Mouse (Mus musculus) forebrain, postnatal 0 days (tissue): Measurements from ENCODE around the gene Grid2. TPM values are rescaled to one million over a fixed set of nuclear protein-coding genes. Genes with fewer than 3 reads are reported as not detected.

Source experiments
- ATAC-seq: fragments of 200-750 bp; cut with Nextera tagmentation; 2 replicates; pipeline ENCODE4 v1.8.0; 2017; ENCODE audit warnings: mild to moderate bottlenecking, moderate library complexity
- DNase-seq: peaks from one replicate; pipeline ENCODE4 v3.0.0-alpha.2; 2015
- H3K27ac ChIP-seq: fragments of 300-500 bp; sonication (generic); 2 replicates; pipeline ENCODE4 v1.5.1; 2014; ENCODE audit warnings: low read depth, mild to moderate bottlenecking, antibody characterized with exemption, low read length, moderate library complexity, mixed read lengths
- H3K27me3 ChIP-seq: fragments of 300-500 bp; sonication (generic); 2 replicates; pipeline ENCODE4 v1.6.1; 2014; ENCODE audit warnings: mild to moderate bottlenecking, low read length, mixed read lengths; ENCODE audit not compliant: insufficient read depth
- H3K36me3 ChIP-seq: fragments of 300-500 bp; sonication (generic); 2 replicates; pipeline ENCODE4 v1.6.1; 2014; ENCODE audit warnings: mild to moderate bottlenecking, moderate library complexity; ENCODE audit not compliant: insufficient read depth
- H3K4me1 ChIP-seq: fragments of 300-500 bp; sonication (generic); 2 replicates; pipeline ENCODE4 v1.6.1; 2014; ENCODE audit warnings: antibody characterized with exemption; ENCODE audit not compliant: insufficient read depth
- H3K4me2 ChIP-seq: fragments of 300-500 bp; sonication (generic); 2 replicates; pipeline ENCODE4 v1.6.1; 2014; ENCODE audit warnings: low read depth, mild to moderate bottlenecking, moderate library complexity
- H3K4me3 ChIP-seq: fragments of 300-500 bp; sonication (generic); 2 replicates; pipeline ENCODE4 v1.5.1; 2014; ENCODE audit warnings: low read depth, low read length, mixed read lengths
- H3K9ac ChIP-seq: fragments of 300-500 bp; sonication (generic); 2 replicates; pipeline ENCODE4 v1.6.1; 2014; ENCODE audit warnings: mild to moderate bottlenecking
- H3K9me3 ChIP-seq: fragments of 300-500 bp; sonication (generic); 2 replicates; pipeline ENCODE4 v1.6.1; 2016; ENCODE audit warnings: low read length
- CTCF ChIP-seq: sonication (generic); IDR thresholded peaks from 2 replicates; pipeline ENCODE4 v1.5.1; 2016; ENCODE audit warnings: antibody characterized with exemption, control low read depth, low read depth
- WGBS: fragments of 180-500 bp; shearing (Covaris S2); extraction: QIAGEN DNeasy Blood & Tissue Kit; methylation state at CpG from one replicate; pipeline ENCODE4 v1.1.7; 2014; 5-methylcytosine and 5-hydroxymethylcytosine counted together
- polyA plus RNA-seq: library from polyadenylated mRNA; unstranded; fragments of >200 nt; fragmentation: Nextera tagmentation; extraction: Ambion mirVana; gene quantifications from 2 replicates; pipeline ENCODE4 v1.2.1, GENCODE M21; 2015
- total RNA-seq: library from RNA; depleted of rRNA; stranded (reverse); fragments of >200 nt; gene quantifications from 2 replicates; pipeline ENCODE4 v1.2.3, GENCODE M21; 2014

The Grid2 gene
- total and polyA plus RNA-seq, 2 experiments from 2014 or later = 6.2 to 28.9 TPM

GRCm38 (mm10) chr6:64650765-64651164 is 1395.1 kb downstream of the Grid2 start:
- H3K4me1 ChIP-seq = no peaks in the 10 kb centered on the region
- H3K9me3 ChIP-seq = no peaks in the 10 kb centered on the region
- ATAC-seq = no peak

DNA sequence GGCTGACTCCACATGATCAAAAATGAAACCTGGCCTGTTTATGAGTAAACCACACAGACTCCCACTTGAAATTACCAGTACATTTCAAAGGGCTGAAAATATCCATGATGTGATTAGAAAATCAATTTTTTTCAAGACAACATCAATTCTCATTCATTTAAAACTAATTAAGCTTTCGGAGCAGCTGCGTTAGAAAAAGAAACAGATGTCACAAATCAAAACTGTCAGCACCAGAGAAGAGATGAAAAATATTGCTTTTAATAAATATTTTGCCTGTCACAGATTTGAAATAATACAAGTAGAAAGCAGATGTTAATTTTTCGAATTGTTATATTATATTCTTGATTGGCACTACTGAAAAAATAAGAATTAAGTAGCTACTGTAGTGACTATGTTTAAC is 1415.3 kb downstream of the Grid2 start:
- Histone ChIP-seq H3K36me3 (no peaks in the 10 kb centered on the region), H3K4me3 (no peak overlapping the region), H3K27me3 (no peaks in the 10 kb centered on the region), H3K27ac (no peak overlapping the region), H3K9me3 (no peaks in the 10 kb centered on the region), H3K9ac (no peak overlapping the region), H3K4me2 (no peak overlapping the region), H3K4me1 (no peaks in the 10 kb centered on the region)
- no peak for TF ChIP-seq CTCF
- no peak for DNase-seq
- 46% methylated on average over 3 of the region's 3 CpGs for WGBS
- ATAC-seq = peak; percentile 18; the same call in 1 of the 2 replicates

More at GRCm38 (mm10) chr6:64650765-64651164, 1395.1 kb downstream of the Grid2 start:
- Histone ChIP-seq H3K9ac (no peak overlapping the region), H3K27me3 (no peaks in the 10 kb centered on the region), H3K4me3 (no peak overlapping the region), H3K36me3 (no peaks in the 10 kb centered on the region), H3K27ac (no peak overlapping the region), H3K4me2 (no peak overlapping the region)
- no peak for DNase-seq
- no peak for TF ChIP-seq CTCF
- WGBS = 15% methylated on average over 7 of the region's 7 CpGs

GRCm38 (mm10) chr6:64678815-64679214 is 1423.1 kb downstream of the Grid2 start:
- TF ChIP-seq CTCF = no peak
- no peak overlapping the region for H3K4me3 ChIP-seq
- H3K4me2 ChIP-seq = no peak overlapping the region
- WGBS = 98% methylated on average over 1 of the region's 1 CpGs
- H3K36me3 ChIP-seq = no peaks in the 10 kb centered on the region
- no peaks in the 10 kb centered on the region; the same call in 1 of the 2 replicates for H3K27me3 ChIP-seq
- no peak overlapping the region for H3K27ac ChIP-seq
- ATAC-seq (no peak), DNase-seq (no peak)
- H3K9me3 ChIP-seq = no peaks in the 10 kb centered on the region
- no peak overlapping the region for H3K9ac ChIP-seq
- H3K4me1 ChIP-seq = no peaks in the 10 kb centered on the region

DNA sequence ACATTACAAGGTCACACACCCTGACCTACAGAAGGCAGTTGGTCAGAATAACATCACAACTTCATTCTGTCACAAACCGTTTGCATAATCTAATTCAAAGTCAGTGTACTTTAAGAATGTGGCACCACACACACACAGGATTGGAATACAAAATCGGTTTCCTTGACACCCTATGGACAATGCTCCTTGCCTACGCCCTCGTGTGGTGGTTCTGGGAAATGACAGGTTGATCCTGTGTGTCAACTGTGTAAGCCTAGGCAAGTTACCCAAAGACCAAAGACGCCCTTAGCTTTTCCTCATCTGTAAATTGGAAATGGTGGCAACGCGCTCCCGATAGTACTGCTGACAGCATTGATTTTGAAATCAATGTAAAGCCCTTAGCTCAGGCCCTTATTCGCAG is 1428.3 kb downstream of the Grid2 start:
- H3K27me3 ChIP-seq = no peaks in the 10 kb centered on the region; the same call in 1 of the 2 replicates
- H3K9ac ChIP-seq = no peak overlapping the region
- 0 out of 2 replicates have a peak, but pooled peaks cover 5% of the 10 kb centered on the region for H3K4me1 ChIP-seq
- peak; percentile 72 for TF ChIP-seq CTCF
- H3K36me3 ChIP-seq = no peaks in the 10 kb centered on the region
- H3K4me3 ChIP-seq = no peak overlapping the region
- H3K27ac ChIP-seq = no peak overlapping the region
- ATAC-seq (peak; percentile 58; the same call in 1 of the 2 replicates), DNase-seq (peak; percentile 38)
- H3K4me2 ChIP-seq = no peak overlapping the region
- H3K9me3 ChIP-seq = no peaks in the 10 kb centered on the region
- WGBS = 35% methylated on average over 9 of the region's 9 CpGs

GRCm38 (mm10) chr6:64684973-64685372 is 1429.3 kb downstream of the Grid2 start:
- Histone ChIP-seq H3K4me1 (0 out of 2 replicates have a peak, but pooled peaks cover 5% of the 10 kb centered on the region), H3K9me3 (no peaks in the 10 kb centered on the region), H3K36me3 (no peaks in the 10 kb centered on the region), H3K27me3 (no peaks in the 10 kb centered on the region), H3K4me3 (no peak overlapping the region), H3K4me2 (peak overlapping the region; percentile 23), H3K27ac (no peak overlapping the region), H3K9ac (no peak overlapping the region)
- DNase-seq (peak; percentile 85), ATAC-seq (peak; percentile 61)
- 5% methylated on average over 5 of the region's 5 CpGs for WGBS
- peak; percentile 88 for TF ChIP-seq CTCF

DNA sequence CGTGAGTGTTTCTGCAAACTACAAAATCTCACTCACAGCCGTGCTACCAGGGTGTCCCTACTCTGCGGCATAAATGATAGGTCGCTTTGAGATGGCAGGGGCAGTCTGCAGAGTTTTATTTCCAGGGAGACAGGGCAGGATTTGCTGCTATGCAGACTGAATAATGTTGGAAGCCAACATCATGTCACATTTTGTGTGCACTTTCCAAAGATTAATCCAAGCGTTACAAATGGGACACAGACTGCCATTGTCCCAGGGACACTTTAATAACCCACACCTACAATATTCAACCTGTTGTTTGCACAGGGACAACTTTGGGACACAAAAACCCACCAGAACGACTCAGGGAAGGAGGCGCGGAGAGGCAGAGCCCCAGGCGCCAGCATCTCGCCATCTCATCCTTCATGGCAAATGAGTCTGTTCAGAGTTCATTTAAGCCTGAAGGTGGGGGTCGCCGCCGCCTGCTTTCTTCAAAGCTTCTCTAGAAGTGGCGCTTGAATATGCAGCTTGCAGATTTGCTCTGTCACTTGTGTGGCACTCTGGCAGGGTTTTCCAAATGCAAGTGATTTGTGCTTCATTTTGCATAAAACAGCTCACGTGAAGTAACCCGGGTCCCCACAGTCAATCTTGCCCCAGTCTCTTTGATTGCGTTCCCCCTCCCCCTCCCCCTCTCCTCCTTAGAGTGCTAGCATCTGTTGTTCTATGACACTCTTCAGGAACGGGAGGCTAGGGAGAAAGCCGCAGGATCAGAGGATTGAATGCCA is 1432.7 kb downstream of the Grid2 start:
- TF ChIP-seq CTCF = no peak
- H3K36me3 ChIP-seq = no peaks in the 10 kb centered on the region
- 2% methylated on average over 19 of the region's 19 CpGs for whole genome bisulfite sequencing
- no peak overlapping the region for H3K27ac ChIP-seq
- H3K4me2 ChIP-seq = peak overlapping the region; percentile 47
- no peaks in the 10 kb centered on the region for H3K9me3 ChIP-seq
- peak; percentile 48 for DNase-seq
- peak; percentile 72 for ATAC-seq
- peak overlapping the region; percentile 18 for H3K4me3 ChIP-seq
- no peaks in the 10 kb centered on the region for H3K27me3 ChIP-seq
- H3K4me1 ChIP-seq = 0 out of 2 replicates have a peak, but pooled peaks cover 5% of the 10 kb centered on the region
- H3K9ac ChIP-seq = no peak overlapping the region

DNA sequence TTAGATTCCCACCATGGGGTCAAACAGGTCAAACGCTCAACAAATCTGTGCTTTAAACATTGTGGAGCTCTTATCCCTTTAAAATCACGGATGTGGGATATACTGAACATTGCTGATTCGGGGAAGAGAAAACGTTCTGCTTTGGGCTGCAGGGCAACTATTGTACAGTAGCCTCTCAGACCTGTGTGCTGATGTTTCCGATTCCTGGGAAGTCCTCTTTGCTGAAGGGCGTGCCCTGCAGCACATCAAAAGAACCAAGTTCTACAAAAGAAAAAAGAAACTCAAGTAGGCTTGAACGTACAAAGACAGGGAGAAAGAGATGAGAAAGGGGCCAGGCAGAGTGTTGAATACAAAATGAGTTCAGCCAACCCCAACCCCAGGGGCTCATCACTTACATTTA is 1439.0 kb downstream of the Grid2 start:
- DNase-seq (no peak), ATAC-seq (no peak)

More for the DNA sequence above, 1439.0 kb downstream of the Grid2 start:
- Histone ChIP-seq H3K9ac (no peak overlapping the region), H3K4me3 (no peak overlapping the region), H3K4me2 (no peak overlapping the region), H3K4me1 (no peaks in the 10 kb centered on the region), H3K9me3 (no peaks in the 10 kb centered on the region), H3K27ac (no peak overlapping the region), H3K27me3 (no peaks in the 10 kb centered on the region), H3K36me3 (no peaks in the 10 kb centered on the region)
- TF ChIP-seq CTCF = no peak
- WGBS = 29% methylated on average over 7 of the region's 7 CpGs
